Comparison of ENCODE assay signal across 1 mouse cellular context in the genomic region with DNA sequence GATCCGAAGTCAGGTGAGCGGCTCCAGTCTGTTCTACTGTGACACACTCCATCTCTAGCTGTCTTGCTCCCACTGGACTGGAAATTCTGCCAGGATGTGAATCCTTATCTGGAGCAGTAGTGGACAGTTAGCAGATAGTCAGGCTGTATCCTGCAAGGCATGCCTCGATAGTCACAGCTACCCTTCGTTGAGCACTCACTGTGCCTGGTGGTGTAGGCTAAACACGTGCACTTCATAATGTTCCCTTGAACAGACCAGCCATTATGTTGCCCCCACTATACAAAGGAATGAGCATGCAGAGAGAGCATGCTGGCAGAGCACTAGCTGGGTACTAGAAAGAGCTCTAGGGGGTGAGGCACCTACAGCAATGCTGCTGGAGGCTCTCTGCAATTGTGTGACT.
TF ChIP-seq lines count a peak whose summit lies in the region.

No protein-coding gene starts in this region.

TF ChIP-seq in myocyte, 11 proteins besides CTCF, POLR2A, EP300 and RAD21:
- TF ChIP-seq MYOD1 (IDR thresholded peaks at IDR 0.05; ENCODE audit: control insufficient read depth in 1 of 3, insufficient read length in 2 of 3, low read depth in 2 of 3) (no peak), POLR2AphosphoS2 (IDR thresholded peaks at IDR 0.05; ENCODE audit: insufficient read length, low read depth) (peak; percentile 66)
